Mouse (Mus musculus) limb, embryonic 14.5 days (tissue): ENCODE measurements around the gene Abcc8. TPM values are rescaled to one million over a fixed set of nuclear protein-coding genes. Genes with fewer than 3 reads are reported as not detected.
A peak's percentile ranks its signal among the peaks of the same experiment; 100 is the strongest.

Experiments used
- ATAC-seq: fragments of 200-750 bp; cut with Nextera tagmentation; 2 replicates; pipeline ENCODE4 v1.8.0; 2017; ENCODE audit warnings: low read depth, moderate number of reproducible peaks, moderate TSS enrichment; ENCODE audit not compliant: low FRiP score
- DNase-seq: peaks from one replicate; pipeline ENCODE4 v3.0.0-alpha.2; 2015; ENCODE audit warnings: low spot score
- H3K27ac ChIP-seq: fragments of 300-500 bp; sonication (generic); replicated peaks from 2 replicates; pipeline ENCODE4 v1.5.1; 2014; ENCODE audit warnings: low read depth, mild to moderate bottlenecking, low read length, moderate library complexity, mixed read lengths
- H3K27me3 ChIP-seq: fragments of 300-500 bp; sonication (generic); 2 replicates; pipeline ENCODE4 v1.6.1; 2014; ENCODE audit warnings: low read length, mixed read lengths; ENCODE audit not compliant: control insufficient read depth, insufficient read depth
- H3K36me3 ChIP-seq: fragments of 300-500 bp; sonication (generic); 2 replicates; pipeline ENCODE4 v1.6.1; 2014; ENCODE audit warnings: mild to moderate bottlenecking, low read length, moderate library complexity, mixed read lengths; ENCODE audit not compliant: control insufficient read depth, insufficient read depth
- H3K4me1 ChIP-seq: fragments of 300-500 bp; sonication (generic); 2 replicates; pipeline ENCODE4 v1.6.1; 2014; ENCODE audit warnings: antibody characterized with exemption, low read length, mixed read lengths; ENCODE audit not compliant: control insufficient read depth, insufficient read depth
- H3K4me2 ChIP-seq: fragments of 300-500 bp; sonication (generic); replicated peaks from 2 replicates; pipeline ENCODE4 v1.6.1; 2014; ENCODE audit warnings: low read depth, mild to moderate bottlenecking, low read length, moderate library complexity; ENCODE audit not compliant: severe bottlenecking
- H3K4me3 ChIP-seq: fragments of 300-500 bp; sonication (generic); replicated peaks from 2 replicates; pipeline ENCODE4 v1.5.1; 2014; ENCODE audit warnings: low read length
- H3K9ac ChIP-seq: fragments of 300-500 bp; sonication (generic); 2 replicates; pipeline ENCODE4 v1.6.1; 2014; ENCODE audit warnings: mild to moderate bottlenecking, low read depth, low read length, moderate library complexity; ENCODE audit not compliant: severe bottlenecking
- H3K9me3 ChIP-seq: fragments of 300-500 bp; sonication (generic); 2 replicates; pipeline ENCODE4 v1.6.1; 2016; ENCODE audit warnings: low read length; ENCODE audit not compliant: control insufficient read depth
- POLR2A ChIP-seq: fragments of 200-500 bp; IDR thresholded peaks from 2 replicates; pipeline ENCODE4 v1.8.0; 2012; ENCODE audit warnings: inconsistent platforms, mild to moderate bottlenecking, moderate library complexity, borderline replicate concordance; ENCODE audit not compliant: insufficient read depth, insufficient read length; ENCODE audit errors: extremely low read depth
- WGBS: fragments of 180-500 bp; shearing (Covaris S2); extraction: QIAGEN DNeasy Blood & Tissue Kit; methylation state at CpG from one replicate; pipeline ENCODE4 v1.1.7; 2014; 5-methylcytosine and 5-hydroxymethylcytosine counted together
- polyA plus RNA-seq, 2 experiments: library from polyadenylated mRNA; depleted of rRNA in 1 of 2; stranded (reverse) in 1 of 2; unstranded in 1 of 2; fragments of >200 nt; fragmentation: Nextera tagmentation in 1 of 2; extraction: Ambion mirVana in 1 of 2; gene quantifications; 2 replicates each; pipeline versions ENCODE4 v1.2.1 to v1.2.3; 2012 to 2014

The Abcc8 gene
- 1.5 and 2.4 TPM in 2 replicates for polyA plus RNA-seq (2012; rRNA removed)
- 0.98 and 2.6 TPM in 2 replicates for polyA plus RNA-seq (2014; fragmentation: Nextera tagmentation; extraction: Ambion mirVana)

- Histone ChIP-seq H3K27me3 (peaks cover 29% of the 10 kb centered on the region), H3K4me3 (peak within 1 kb of the TSS; percentile 41), H3K9me3 (no peaks in the 10 kb centered on the region), H3K4me2 (peak within 1 kb of the TSS; percentile 68), H3K36me3 (no peaks in the 10 kb centered on the region), H3K4me1 (0 out of 2 replicates have a peak, but pooled peaks cover 3% of the 10 kb centered on the region), H3K9ac (no peak within 1 kb of the TSS), H3K27ac (no peak within 1 kb of the TSS)
- TF ChIP-seq POLR2A = no peak
- under 1% methylated on average over 60 of the region's 75 CpGs for WGBS
- no peak for ATAC-seq
- no peak for DNase-seq
Observed at GRCm38 (mm10) chr7:46179431-46180275, at the start of gene Abcc8. Gene Abcc8, minus strand, starts transcription at chr7:46180033.

GRCm38 (mm10) chr7:46226936-46227335 lies 47.1 kb upstream of the Abcc8 start:
- WGBS = 63% methylated on average over 4 of the region's 4 CpGs
- no peak overlapping the region for H3K4me3 ChIP-seq
- no peaks in the 10 kb centered on the region for H3K36me3 ChIP-seq
- H3K4me1 ChIP-seq = no peaks in the 10 kb centered on the region
- H3K9me3 ChIP-seq = no peaks in the 10 kb centered on the region
- DNase-seq (no peak), ATAC-seq (no peak)
- H3K27ac ChIP-seq = no peak overlapping the region
- no peak for TF ChIP-seq POLR2A
- H3K9ac ChIP-seq = no peak overlapping the region
- H3K4me2 ChIP-seq = no peak overlapping the region
- no peaks in the 10 kb centered on the region for H3K27me3 ChIP-seq

GRCm38 (mm10) chr7:46226253-46226652 lies 46.4 kb upstream of the Abcc8 start:
- no peaks in the 10 kb centered on the region for H3K27me3 ChIP-seq
- DNase-seq (peak; percentile 43), ATAC-seq (no peak)
- TF ChIP-seq POLR2A = no peak
- no peak overlapping the region for H3K9ac ChIP-seq
- H3K4me3 ChIP-seq = no peak overlapping the region
- WGBS = 27% methylated on average over 7 of the region's 7 CpGs
- H3K9me3 ChIP-seq = no peaks in the 10 kb centered on the region
- H3K4me1 ChIP-seq = no peaks in the 10 kb centered on the region
- H3K4me2 ChIP-seq = no peak overlapping the region
- no peaks in the 10 kb centered on the region for H3K36me3 ChIP-seq
- H3K27ac ChIP-seq = no peak overlapping the region

- no peak for ATAC-seq
- H3K9me3 ChIP-seq = no peaks in the 10 kb centered on the region
Observed at GRCm38 (mm10) chr7:46220591-46221129, 40.8 kb upstream of the Abcc8 start.

GRCm38 (mm10) chr7:46218415-46218814 lies 38.6 kb upstream of the Abcc8 start:
- 9% methylated on average over 11 of the region's 11 CpGs for WGBS
- no peak for DNase-seq

More at GRCm38 (mm10) chr7:46220591-46221129, 40.8 kb upstream of the Abcc8 start:
- WGBS = 60% methylated on average over 8 of the region's 8 CpGs
- DNase-seq = no peak
- TF ChIP-seq POLR2A = no peak
- H3K9ac ChIP-seq = no peak overlapping the region
- no peaks in the 10 kb centered on the region for H3K36me3 ChIP-seq
- H3K4me3 ChIP-seq = no peak overlapping the region
- H3K27ac ChIP-seq = no peak overlapping the region
- H3K27me3 ChIP-seq = no peaks in the 10 kb centered on the region
- no peaks in the 10 kb centered on the region for H3K4me1 ChIP-seq
- no peak overlapping the region for H3K4me2 ChIP-seq

More at GRCm38 (mm10) chr7:46218415-46218814, 38.6 kb upstream of the Abcc8 start:
- Histone ChIP-seq H3K36me3 (no peaks in the 10 kb centered on the region), H3K9ac (no peak overlapping the region), H3K4me2 (no peak overlapping the region), H3K4me1 (no peaks in the 10 kb centered on the region), H3K27ac (no peak overlapping the region), H3K9me3 (no peaks in the 10 kb centered on the region), H3K27me3 (no peaks in the 10 kb centered on the region), H3K4me3 (no peak overlapping the region)
- no peak for TF ChIP-seq POLR2A
- ATAC-seq = no peak
